Mouse (Mus musculus) adrenal gland, postnatal 14 days (tissue): ENCODE measurements at regions not wholly inside any gene's neighbourhood (a gene's known extent, or its start where the extent isn't known, plus 50 kb on each side); places are given as distances from the start of the nearest gene placed in this dataset.
"Not testable (repeated sequence)": the region's sequence is repeated elsewhere in the genome, so short reads cannot be mapped to it uniquely, and the experiment has no call there.

Experiments used
- DNase-seq: peaks from one replicate; pipeline ENCODE4 v3.0.0; 2021; ENCODE audit warnings: mixed read lengths

- DNase-seq = no peak
Observed at GRCm38 (mm10) chr1:154018241-154018640, 118.2 kb upstream of the Teddm2 start.

GRCm38 (mm10) chr1:154024301-154024700, 124.3 kb upstream of the Teddm2 start:
- no peak for DNase-seq

- DNase-seq = no peak
Observed at GRCm38 (mm10) chr1:154027303-154027702, 127.3 kb upstream of the Teddm2 start.

- DNase-seq = no peak
Observed at GRCm38 (mm10) chr1:154029826-154030225, 129.8 kb upstream of the Teddm2 start.

DNA sequence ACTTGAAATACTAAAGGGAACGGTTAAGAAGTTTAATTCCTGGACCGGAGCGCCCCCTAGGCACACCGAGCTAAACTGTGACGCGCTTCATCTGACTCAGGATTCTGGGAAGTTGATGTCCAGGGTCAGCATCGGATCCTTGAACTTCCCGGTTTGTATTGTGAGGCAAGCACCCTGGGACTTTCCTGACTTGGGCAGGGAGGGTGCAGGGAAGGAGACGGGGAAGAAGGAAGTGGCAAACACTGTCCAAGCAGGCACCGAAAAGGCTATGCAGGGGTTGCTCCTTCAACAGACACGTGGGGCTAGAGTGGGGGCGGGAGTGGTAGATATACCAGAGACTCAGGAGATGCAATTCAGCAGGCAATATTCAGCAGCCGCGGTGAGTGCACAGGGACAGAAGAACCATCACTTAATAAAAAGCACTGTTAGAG, 132.7 kb upstream of the Teddm2 start:
- peak; percentile 91 for DNase-seq

DNA sequence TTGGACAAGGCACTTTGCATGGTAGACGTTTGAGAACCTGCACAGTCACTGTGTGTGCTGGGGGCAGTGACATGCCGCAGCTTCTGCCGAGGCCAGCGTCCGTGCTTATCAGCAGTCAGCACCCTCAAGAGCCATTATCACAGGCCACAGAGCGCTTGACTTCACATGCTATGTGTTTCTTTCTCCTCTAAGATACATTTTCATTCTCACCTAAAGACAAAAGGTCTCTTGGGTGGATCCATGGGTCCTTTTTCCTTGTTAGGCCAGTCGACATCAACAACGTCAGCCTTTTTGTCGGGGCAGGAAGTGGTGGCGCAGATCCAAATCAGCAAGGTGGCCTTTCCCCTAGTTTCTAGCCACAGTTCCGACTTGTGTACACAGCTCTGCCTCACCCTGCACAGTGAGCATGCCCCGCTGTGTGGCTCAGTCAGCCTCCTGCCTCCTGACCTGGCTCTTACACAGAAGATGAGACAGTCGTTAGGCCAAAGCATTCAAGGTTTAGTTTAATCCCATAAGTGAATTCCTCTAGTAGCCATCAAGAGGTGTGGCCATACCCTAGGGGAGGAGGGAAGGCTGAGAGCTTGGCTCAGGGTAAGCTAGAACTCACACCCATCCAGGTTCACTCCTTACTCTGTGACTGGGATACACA, 134.1 kb upstream of the Teddm2 start:
- peak; percentile 63 for DNase-seq

- DNase-seq = no peak
Observed at GRCm38 (mm10) chr1:154036729-154037270, 136.8 kb upstream of the Teddm2 start.

GRCm38 (mm10) chr1:154038241-154038640, 138.2 kb upstream of the Teddm2 start:
- no peak for DNase-seq

- no peak for DNase-seq
Observed at GRCm38 (mm10) chr1:154040907-154041306, 140.9 kb upstream of the Teddm2 start.

DNA sequence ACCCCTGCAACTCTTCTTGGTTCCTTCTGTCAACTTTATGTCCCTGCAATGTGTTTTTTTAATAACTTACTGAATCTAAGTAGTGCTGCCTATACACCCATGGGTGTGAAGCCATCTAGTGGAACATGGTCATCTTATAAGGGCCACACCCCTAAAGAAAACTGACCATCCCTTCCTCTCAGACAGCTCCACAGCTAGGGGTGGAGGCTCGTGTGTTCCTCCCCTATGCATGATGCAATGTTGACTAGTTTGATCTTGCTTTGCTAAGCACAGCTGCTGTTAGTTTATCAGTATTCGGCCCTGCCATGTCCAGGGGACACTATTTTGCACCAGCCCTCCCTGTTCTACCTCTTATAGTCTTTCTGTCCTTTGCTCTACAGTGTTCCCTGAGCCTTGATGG, 142.9 kb upstream of the Teddm2 start:
- DNase-seq = no peak

DNA sequence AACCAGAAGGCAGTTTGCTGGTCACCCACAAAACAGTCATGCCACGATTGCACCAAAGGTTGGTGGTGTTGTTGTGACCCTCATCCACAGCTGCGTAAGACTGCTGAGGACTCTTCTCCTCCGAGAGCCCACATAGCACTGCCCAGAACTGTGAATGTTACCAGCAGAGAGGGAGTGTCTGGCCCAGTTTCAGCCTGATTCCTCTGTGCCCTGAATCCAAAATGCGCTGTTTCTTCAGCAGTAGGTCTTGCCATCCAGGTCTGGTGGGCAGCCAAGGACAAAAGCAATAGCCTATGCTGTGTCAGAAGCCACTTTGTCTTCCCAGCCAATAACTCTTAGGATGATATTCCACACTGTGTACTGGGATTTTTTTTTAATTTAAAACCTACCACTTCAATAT, 144.7 kb upstream of the Teddm2 start:
- peak; percentile 48 for DNase-seq

DNA sequence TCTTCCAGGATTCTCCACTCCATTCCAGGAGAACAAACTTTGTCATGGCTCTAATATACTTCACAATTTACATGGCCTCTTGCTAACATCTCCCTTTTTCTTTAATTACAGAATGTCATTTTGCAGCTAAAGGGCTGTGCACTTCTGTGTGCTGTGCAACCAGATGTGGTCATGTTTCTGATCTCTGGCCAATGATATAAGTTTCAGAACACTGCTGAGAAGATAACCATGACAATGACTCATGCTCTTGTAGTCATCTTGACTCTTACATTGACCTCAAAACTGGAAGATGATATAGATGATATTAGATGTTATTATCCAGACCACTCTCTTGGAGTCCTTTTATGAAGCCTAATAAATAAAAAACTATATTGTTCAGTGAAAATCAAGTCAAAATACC, 145.9 kb upstream of the Teddm2 start:
- no peak for DNase-seq

DNA sequence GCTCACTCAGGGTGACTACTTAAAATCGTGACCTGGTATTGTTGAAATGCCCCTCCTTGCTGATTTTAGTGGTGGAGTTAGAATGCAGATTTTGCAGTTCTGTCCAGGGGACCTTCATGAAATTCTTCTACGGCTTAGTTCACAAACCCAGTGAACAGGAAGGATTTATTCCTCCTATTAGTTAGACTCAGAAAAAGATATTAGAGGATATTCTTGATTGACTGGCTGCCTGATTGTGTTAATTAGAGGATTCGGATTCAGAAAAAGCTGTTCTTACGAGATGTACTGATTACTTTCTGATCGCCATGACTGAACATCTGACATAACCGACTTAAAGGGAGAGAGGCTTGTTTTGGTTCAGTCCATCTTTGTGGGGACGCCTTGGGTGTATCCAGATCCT, 147.3 kb upstream of the Zfp648 start:
- no peak for DNase-seq

- DNase-seq = peak; percentile 33
Observed at GRCm38 (mm10) chr1:154054874-154055273, 146.1 kb upstream of the Zfp648 start.

DNA sequence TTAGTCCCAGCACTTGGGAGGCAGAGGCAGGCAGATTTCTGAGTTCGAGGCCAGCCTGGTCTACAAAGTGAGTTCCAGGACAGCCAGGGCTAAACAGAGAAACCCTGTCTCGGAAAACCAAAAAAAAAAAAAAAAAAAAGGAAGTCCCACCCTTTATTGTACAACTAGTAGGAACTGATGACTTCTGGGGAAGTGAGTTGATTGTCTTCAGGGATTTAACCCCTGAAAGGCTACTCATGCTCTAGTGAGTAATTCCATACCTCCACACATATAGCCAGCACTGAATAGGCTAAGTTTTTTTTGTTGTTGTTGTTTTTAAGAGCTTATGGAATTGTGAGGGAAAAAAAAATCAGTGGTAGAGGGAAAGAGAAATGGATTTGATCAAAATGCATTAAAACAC, 139.6 kb upstream of the Zfp648 start:
- not testable (repeated sequence) for DNase-seq

DNA sequence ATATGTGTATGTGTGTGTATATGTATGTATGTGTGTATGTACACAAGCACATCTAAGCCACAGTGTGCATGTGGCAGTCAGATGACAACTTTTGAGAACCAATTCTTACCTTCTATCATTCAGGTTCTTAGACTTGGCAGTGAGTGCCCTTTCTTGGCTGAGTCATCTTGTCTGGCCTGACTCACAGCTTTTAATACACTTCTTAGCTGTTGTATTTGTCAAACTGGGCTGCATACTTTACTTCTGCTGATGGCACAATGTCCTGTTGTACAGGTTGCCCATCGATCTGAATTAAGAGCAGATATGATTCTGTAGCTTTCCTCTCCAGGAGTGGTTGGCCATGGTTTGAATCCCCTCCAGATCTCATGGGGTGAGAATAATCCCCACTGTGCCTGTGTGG, 139.1 kb upstream of the Zfp648 start:
- no peak for DNase-seq

DNA sequence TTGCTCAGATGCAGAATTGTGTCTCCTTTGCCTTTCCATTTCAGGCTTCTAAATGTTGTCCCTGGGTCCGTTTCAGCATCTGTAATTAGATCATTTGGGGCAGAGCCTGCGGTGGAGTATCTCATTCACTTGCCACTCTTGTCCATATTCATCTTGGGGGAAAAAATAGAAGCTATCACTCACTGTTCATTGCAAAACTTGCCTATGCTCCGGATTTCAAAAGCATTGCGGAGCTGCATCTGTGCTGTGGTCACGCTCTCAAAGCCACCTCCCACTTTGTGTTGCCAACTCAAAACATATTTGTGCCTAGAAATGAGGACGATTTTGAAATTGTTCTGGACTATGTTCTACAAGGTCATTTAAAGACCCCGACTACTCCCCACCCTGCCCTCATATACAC, 138.3 kb upstream of the Zfp648 start:
- DNase-seq = peak; percentile 46

DNA sequence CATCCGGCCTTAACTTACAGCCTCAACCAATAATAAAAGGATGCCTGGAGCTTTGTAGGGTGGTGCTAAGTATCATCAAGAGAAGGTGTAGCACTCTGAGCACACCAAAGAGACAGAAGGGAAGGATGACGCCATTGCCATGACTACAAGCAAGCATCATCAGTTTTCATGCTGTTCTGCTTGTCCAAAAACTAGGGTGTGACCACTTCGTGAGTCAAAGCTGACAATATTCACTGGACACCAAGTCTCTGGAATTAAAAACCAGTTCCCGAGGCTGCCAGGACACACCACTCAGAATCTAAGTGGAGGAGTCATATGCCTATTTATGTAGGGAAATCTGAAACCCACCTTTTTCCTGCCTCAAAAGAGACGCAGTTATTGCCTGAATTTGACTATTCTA, 136.4 kb upstream of the Zfp648 start:
- no peak for DNase-seq

DNA sequence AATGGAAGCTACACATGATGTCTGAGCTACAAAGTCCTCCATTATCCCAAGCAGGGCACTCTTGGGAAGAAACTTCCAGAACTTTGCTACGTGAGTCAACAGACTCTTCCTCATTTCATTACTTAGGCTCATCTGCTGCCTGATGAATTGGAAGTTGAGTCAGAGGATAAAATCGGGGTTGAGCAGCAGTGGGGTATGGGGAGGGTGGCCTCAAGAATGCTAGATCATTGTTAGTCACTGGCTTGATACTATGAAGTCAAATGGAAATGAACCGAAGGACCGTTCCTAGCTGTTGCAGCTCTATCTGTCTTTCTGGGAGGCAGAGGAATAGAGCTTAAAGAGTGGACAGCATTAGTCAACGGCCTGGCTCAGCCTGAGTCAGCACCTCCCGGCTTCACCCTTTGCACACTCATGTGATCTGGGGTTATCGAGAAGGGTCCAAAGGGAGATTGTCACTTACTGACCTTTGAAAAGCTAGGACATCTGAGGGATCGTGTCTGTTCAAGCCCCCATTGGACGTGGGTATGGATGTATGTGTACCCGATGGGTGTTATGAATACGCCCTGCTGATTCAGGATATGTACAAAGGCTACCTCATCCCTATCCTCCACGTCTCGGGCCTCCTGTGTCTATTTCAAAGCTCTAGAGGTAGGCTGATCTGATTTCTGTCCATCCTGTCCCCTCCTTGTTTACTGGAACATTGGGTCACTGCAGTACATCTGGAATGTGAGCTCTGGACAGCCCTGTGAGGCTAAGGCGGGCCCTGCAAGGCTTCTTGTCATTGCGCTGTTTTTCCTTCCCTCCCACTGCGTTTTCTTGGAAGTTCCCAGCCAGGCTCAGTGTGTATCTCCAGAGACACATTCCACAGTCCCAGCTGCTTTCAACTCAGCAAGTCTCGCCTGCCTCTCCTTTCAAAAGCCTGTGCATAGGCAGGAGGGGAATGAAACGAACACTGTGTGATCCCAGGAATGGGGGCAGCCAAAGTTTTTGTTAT, 135.4 kb upstream of the Zfp648 start:
- peak; percentile 60 for DNase-seq

DNA sequence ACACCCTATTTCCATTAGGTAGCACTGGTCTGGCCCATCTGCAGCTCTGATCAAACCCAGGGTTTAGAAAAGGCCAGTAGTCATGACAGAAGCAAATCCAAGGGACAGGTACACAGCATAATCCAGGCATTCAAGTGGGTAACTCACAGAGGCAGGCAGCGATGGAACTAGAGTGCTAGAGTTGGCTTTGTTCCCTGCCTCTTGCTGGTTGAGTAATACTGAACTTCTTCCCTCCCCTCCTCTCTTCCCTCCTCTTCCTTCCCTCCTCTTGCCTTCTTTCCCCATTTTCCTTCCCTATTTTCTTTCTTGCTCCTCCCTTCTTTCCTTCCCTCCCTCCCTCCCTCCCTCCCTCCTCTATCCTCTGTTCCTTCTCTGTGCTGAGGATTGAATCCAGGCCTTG, 133.1 kb upstream of the Zfp648 start:
- no peak for DNase-seq

DNA sequence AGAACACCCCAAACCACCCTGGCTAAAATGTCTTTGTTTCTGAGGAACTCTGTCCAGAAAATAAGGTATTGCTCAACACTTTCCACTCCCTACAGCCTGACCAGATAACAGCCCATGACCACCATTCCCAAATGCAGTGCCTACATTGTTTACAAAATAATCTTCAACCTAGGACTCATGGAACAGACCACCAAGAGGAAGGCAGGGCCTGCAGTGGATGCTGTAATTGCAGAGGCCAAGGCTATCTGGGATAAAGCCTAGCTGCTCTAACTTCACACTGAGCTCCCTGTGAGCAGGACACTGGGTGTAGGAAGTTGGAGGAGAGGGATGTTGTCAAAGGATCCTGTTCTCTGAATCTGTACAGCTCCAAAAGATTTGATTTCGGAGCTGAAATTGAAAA, 126.7 kb upstream of the Zfp648 start:
- DNase-seq = no peak

- DNase-seq = peak; percentile 54
Observed at GRCm38 (mm10) chr1:154076684-154077475, 124.1 kb upstream of the Zfp648 start.
